Mouse (Mus musculus): ENCODE measurements around the gene Tnfrsf1b. TPM values are rescaled to one million over a fixed set of nuclear protein-coding genes. Genes with fewer than 3 reads are reported as not detected.

Tnfrsf1b gene
- total and polyA plus RNA-seq, 2 experiments from 2014 or later = 2.8 to 7.5 TPM

DNA sequence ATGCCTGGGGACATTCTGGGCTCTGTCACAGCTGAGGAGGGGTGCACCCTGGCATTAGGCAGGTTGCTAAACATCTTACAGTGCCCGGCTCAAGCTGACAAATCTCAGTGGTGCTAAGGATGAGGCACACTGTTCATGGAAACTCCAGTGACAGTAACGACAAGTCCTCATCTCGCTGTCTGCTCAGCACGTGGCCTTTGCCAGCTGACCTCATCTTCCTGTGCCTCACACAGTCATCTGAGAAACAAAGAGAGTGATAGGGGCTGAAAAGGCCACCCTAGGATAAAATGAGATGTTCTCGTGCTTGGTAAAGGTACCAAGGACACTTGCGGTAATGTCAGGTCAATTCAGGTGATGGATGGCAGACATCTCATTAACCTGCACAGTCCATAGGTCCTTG lies 36.8 kb upstream of the Tnfrsf1b start:
- no peaks in the 10 kb centered on the region for H3K9me3 ChIP-seq (ENCODE audit: low read length)
- H3K27ac ChIP-seq (ENCODE audit: low read depth, low read length) = no peak overlapping the region
- no peaks in the 10 kb centered on the region for H3K36me3 ChIP-seq (ENCODE audit: insufficient read depth, low read length)
- H3K27me3 ChIP-seq (ENCODE audit: insufficient read depth, low read length) = no peaks in the 10 kb centered on the region
- WGBS = 79% methylated on average over 6 of the region's 6 CpGs
- no peak overlapping the region for H3K4me2 ChIP-seq (ENCODE audit: low read depth, low read length, poor library complexity, severe bottlenecking)
- DNase-seq (ENCODE audit: low spot score) (no peak), ATAC-seq (ENCODE audit: low FRiP score) (no peak)
- no peak for TF ChIP-seq CTCF (IDR thresholded peaks at IDR 0.05)
- H3K4me3 ChIP-seq (ENCODE audit: low read depth, low read length) = no peak overlapping the region
- H3K9ac ChIP-seq (replicated peaks; ENCODE audit: low read length, poor library complexity, severe bottlenecking) = no peak overlapping the region
- no peaks in the 10 kb centered on the region for H3K4me1 ChIP-seq (ENCODE audit: insufficient read depth, low read length)

DNA sequence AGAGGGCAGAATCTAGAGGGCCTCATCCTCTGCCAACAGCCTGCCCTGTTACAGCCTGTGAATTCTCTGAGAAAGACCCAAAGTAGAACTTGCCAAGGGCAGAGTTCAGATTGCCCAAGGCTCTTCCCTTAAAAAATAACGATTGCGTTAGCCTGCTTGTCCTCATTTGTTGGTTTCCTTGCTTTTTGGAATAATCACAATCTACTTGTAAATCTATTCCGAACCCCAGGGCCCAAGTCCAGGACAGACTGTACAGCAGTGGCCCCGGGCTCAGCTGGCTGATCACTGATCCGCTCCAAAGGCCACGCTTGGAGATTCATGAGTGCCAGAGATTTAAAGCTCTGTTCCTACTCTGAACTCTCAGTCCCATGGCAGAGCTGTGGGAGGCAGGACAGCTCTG lies 34.3 kb upstream of the Tnfrsf1b start:
- DNase-seq (ENCODE audit: low spot score) = no peak
- TF ChIP-seq CTCF (IDR thresholded peaks at IDR 0.05) = no peak
- Histone ChIP-seq H3K4me1 (ENCODE audit: insufficient read depth, low read length) (no peaks in the 10 kb centered on the region), H3K9me3 (ENCODE audit: low read length) (no peaks in the 10 kb centered on the region), H3K27ac (ENCODE audit: low read depth, low read length) (no peak overlapping the region), H3K4me2 (ENCODE audit: low read depth, low read length, poor library complexity, severe bottlenecking) (no peak overlapping the region), H3K27me3 (ENCODE audit: insufficient read depth, low read length) (no peaks in the 10 kb centered on the region), H3K4me3 (ENCODE audit: low read depth, low read length) (no peak overlapping the region), H3K9ac (replicated peaks; ENCODE audit: low read length, poor library complexity, severe bottlenecking) (no peak overlapping the region), H3K36me3 (ENCODE audit: insufficient read depth, low read length) (no peaks in the 10 kb centered on the region)
- no peak for ATAC-seq (ENCODE audit: low FRiP score)
- WGBS = 82% methylated on average over 6 of the region's 6 CpGs

GRCm38 (mm10) chr4:145278724-145279370 lies 32.2 kb upstream of the Tnfrsf1b start:
- WGBS = 79% methylated on average over 3 of the region's 3 CpGs

DNA sequence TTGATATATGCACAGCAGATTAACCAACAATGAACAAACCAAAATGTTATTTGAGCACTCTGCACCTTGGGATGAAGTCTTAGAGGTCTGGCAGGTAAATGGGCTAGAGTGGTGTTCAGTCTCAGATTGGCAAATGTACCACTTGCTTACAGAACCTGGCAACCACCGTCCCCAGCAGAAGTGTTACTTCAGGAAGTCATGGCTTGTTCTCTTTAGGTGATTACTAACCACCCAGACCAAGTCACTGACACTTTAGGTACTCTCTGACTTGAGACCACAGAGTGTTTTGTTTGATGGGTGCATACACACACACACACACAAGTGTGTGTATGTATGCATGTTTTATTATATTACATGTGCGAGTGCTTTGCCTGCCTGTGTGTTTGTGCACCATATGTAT lies 31.6 kb upstream of the Tnfrsf1b start:
- 100% methylated on average over 2 of the region's 2 CpGs for WGBS
- TF ChIP-seq CTCF (IDR thresholded peaks at IDR 0.05) = no peak
- H3K4me1 ChIP-seq (ENCODE audit: insufficient read depth, low read length) = no peaks in the 10 kb centered on the region
- no peaks in the 10 kb centered on the region for H3K27me3 ChIP-seq (ENCODE audit: insufficient read depth, low read length)
- no peak overlapping the region for H3K4me3 ChIP-seq (ENCODE audit: low read depth, low read length)
- H3K27ac ChIP-seq (ENCODE audit: low read depth, low read length) = no peak overlapping the region
- H3K9me3 ChIP-seq (ENCODE audit: low read length) = no peaks in the 10 kb centered on the region
- DNase-seq (ENCODE audit: low spot score) (no peak), ATAC-seq (ENCODE audit: low FRiP score) (no peak)
- H3K36me3 ChIP-seq (ENCODE audit: insufficient read depth, low read length) = no peaks in the 10 kb centered on the region
- H3K4me2 ChIP-seq (ENCODE audit: low read depth, low read length, poor library complexity, severe bottlenecking) = no peak overlapping the region
- H3K9ac ChIP-seq (replicated peaks; ENCODE audit: low read length, poor library complexity, severe bottlenecking) = no peak overlapping the region

More at GRCm38 (mm10) chr4:145278724-145279370, 32.2 kb upstream of the Tnfrsf1b start:
- Histone ChIP-seq H3K4me2 (ENCODE audit: low read depth, low read length, poor library complexity, severe bottlenecking) (no peak overlapping the region), H3K9me3 (ENCODE audit: low read length) (no peaks in the 10 kb centered on the region), H3K27me3 (ENCODE audit: insufficient read depth, low read length) (no peaks in the 10 kb centered on the region), H3K36me3 (ENCODE audit: insufficient read depth, low read length) (no peaks in the 10 kb centered on the region), H3K27ac (ENCODE audit: low read depth, low read length) (no peak overlapping the region), H3K4me3 (ENCODE audit: low read depth, low read length) (no peak overlapping the region), H3K4me1 (ENCODE audit: insufficient read depth, low read length) (no peaks in the 10 kb centered on the region), H3K9ac (replicated peaks; ENCODE audit: low read length, poor library complexity, severe bottlenecking) (no peak overlapping the region)
- no peak for TF ChIP-seq CTCF (IDR thresholded peaks at IDR 0.05)
- DNase-seq (ENCODE audit: low spot score) (no peak), ATAC-seq (ENCODE audit: low FRiP score) (no peak)

- Histone ChIP-seq H3K9ac (replicated peaks; ENCODE audit: low read length, poor library complexity, severe bottlenecking) (no peak overlapping the region), H3K27me3 (ENCODE audit: insufficient read depth, low read length) (no peaks in the 10 kb centered on the region), H3K9me3 (ENCODE audit: low read length) (no peaks in the 10 kb centered on the region), H3K4me3 (ENCODE audit: low read depth, low read length) (no peak overlapping the region), H3K4me2 (ENCODE audit: low read depth, low read length, poor library complexity, severe bottlenecking) (no peak overlapping the region), H3K4me1 (ENCODE audit: insufficient read depth, low read length) (no peaks in the 10 kb centered on the region), H3K27ac (ENCODE audit: low read depth, low read length) (no peak overlapping the region), H3K36me3 (ENCODE audit: insufficient read depth, low read length) (no peaks in the 10 kb centered on the region)
- WGBS = 83% methylated on average over 6 of the region's 6 CpGs
- TF ChIP-seq CTCF (IDR thresholded peaks at IDR 0.05) = no peak
- ATAC-seq (ENCODE audit: low FRiP score) (no peak), DNase-seq (ENCODE audit: low spot score) (no peak)
Observed at GRCm38 (mm10) chr4:145276368-145277249, 29.9 kb upstream of the Tnfrsf1b start.

DNA sequence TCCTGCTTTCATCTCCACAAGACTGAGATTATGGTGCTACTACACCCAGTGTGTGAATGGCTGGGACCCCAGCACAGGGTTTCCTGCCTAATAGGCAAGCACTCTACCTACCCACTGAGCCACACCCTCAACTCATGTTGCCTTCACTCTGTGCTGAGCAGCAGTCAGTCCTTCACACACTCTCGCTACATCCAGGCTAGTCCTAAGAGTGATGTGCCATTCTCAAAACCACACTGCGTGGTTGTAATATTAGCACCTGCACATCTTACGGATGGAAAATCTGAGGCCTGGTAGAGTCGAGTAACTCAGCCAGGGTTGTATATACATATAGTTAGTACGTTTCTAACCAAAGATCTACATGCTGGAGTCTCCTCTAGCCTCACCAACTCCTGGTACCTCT lies 28.2 kb upstream of the Tnfrsf1b start:
- no peak for TF ChIP-seq CTCF (IDR thresholded peaks at IDR 0.05)
- Histone ChIP-seq H3K4me1 (ENCODE audit: insufficient read depth, low read length) (no peaks in the 10 kb centered on the region), H3K36me3 (ENCODE audit: insufficient read depth, low read length) (no peaks in the 10 kb centered on the region), H3K4me2 (ENCODE audit: low read depth, low read length, poor library complexity, severe bottlenecking) (no peak overlapping the region), H3K9me3 (ENCODE audit: low read length) (no peaks in the 10 kb centered on the region), H3K27me3 (ENCODE audit: insufficient read depth, low read length) (no peaks in the 10 kb centered on the region), H3K27ac (ENCODE audit: low read depth, low read length) (no peak overlapping the region), H3K4me3 (ENCODE audit: low read depth, low read length) (no peak overlapping the region), H3K9ac (replicated peaks; ENCODE audit: low read length, poor library complexity, severe bottlenecking) (no peak overlapping the region)
- 92% methylated on average over 5 of the region's 5 CpGs for whole genome bisulfite sequencing
- ATAC-seq (ENCODE audit: low FRiP score) = no peak
- DNase-seq (ENCODE audit: low spot score) = no peak
